Mouse (Mus musculus): Measurements from ENCODE around the gene C1ql4. TPM values are rescaled to one million over a fixed set of nuclear protein-coding genes. Genes with fewer than 3 reads are reported as not detected.

Gene C1ql4
- polyA plus RNA-seq, 1 experiment from 2014 or later, result not detected

DNA sequence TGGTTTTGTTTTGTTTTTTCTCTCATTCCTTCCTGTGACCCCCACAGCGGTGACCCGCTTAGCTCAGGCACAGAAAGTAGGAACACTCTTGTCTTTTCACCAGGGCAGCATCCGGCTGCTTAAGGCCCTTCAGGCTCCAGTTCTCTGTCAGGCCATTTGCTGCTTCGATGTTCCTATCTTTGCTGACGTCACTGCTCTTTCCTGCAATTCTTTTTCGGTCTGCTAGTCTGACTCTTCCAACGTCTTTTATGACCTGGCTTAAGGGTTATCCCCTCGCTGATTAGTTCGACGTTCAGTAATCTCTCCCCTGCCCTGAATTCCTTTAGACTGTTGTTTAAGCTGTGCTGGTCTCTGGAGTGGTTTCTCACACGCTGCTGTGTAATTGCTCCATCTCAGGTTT, 28.9 kb upstream of the C1ql4 start:
- H3K4me1 ChIP-seq (replicated peaks), result peaks cover 5% of the 10 kb centered on the region; the same call in 1 of the 2 replicates
- H3K9me3 ChIP-seq, result no peaks in the 10 kb centered on the region
- WGBS, result 37% methylated on average over 11 of the region's 11 CpGs
- no peak overlapping the region for H3K27ac ChIP-seq
- H3K4me2 ChIP-seq, result no peak overlapping the region
- no peak for ATAC-seq (ENCODE audit: insufficient number of reproducible peaks, insufficient read depth, low FRiP score, low TSS enrichment, low read depth)
- H3K36me3 ChIP-seq, result no peaks in the 10 kb centered on the region
- H3K9ac ChIP-seq (replicated peaks), result no peak overlapping the region
- no peak overlapping the region for H3K4me3 ChIP-seq (replicated peaks)
- peaks cover 9% of the 10 kb centered on the region; the same call in 1 of the 2 replicates for H3K27me3 ChIP-seq

DNA sequence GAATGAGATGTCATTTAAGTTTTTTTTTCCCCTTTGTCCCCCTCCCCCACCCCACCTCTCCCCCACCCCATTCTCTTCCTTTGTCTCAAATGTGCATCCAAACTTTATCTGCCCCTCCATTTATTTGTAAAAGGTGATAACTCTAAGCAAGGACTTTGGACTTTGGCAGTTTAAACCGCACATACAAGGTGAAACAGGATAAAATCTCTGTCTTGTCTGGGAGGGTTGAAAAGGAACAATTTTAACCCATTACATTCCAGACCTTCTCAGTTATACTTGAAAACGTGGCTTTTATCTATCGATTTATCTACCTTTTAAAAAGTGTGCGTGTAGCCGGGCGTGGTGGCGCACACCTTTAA, 27.4 kb upstream of the C1ql4 start:
- Histone ChIP-seq H3K4me1 (replicated peaks) (peaks cover 5% of the 10 kb centered on the region; the same call in 1 of the 2 replicates), H3K36me3 (no peaks in the 10 kb centered on the region), H3K27ac (no peak overlapping the region), H3K9me3 (no peaks in the 10 kb centered on the region), H3K9ac (replicated peaks) (no peak overlapping the region), H3K4me3 (replicated peaks) (no peak overlapping the region), H3K4me2 (no peak overlapping the region), H3K27me3 (no peaks in the 10 kb centered on the region)
- 87% methylated on average over 7 of the region's 7 CpGs for WGBS
- ATAC-seq (ENCODE audit: insufficient number of reproducible peaks, insufficient read depth, low FRiP score, low TSS enrichment, low read depth), result no peak

DNA sequence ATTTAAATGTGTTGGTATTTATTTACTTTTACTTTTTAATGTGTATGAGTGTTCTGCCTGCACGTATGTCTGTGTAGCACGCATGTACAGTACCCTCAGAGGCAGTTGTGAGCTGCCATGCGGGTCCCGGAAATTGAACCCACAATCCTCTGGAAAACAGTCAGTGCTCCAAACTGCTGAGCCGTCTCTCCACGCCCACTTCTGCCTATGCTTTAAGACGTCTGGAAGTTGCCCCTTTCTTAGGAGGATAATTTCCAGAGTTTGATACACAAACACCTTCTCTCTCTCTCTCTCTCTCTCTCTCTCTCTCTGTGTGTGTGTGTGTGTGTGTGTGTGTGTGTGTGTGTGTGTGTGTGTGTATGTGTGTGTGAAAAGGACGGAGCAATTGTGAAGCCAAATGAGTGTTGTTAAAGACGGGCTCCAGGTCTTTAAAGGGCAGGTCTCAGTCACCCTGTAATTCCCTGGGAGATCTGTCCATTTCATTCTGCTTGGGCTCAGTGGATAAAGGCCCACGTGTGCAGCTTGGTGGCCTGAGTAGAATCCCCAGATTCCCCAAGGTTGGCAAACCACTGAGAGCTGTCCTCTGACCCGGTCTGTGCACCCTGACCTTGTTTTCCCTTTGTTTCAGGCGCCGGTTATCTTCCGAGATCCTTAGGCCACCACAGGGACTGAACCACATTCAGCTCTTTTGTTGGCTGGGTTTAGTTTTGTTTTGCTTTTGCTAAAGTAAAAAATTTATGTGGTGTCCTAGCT, 26.9 kb upstream of the C1ql4 start:
- Histone ChIP-seq H3K4me1 (replicated peaks) (peaks cover 5% of the 10 kb centered on the region; the same call in 1 of the 2 replicates), H3K4me3 (replicated peaks) (no peak overlapping the region), H3K36me3 (no peaks in the 10 kb centered on the region), H3K4me2 (no peak overlapping the region), H3K27ac (no peak overlapping the region), H3K9ac (replicated peaks) (no peak overlapping the region), H3K27me3 (no peaks in the 10 kb centered on the region), H3K9me3 (no peaks in the 10 kb centered on the region)
- WGBS, result 62% methylated on average over 13 of the region's 14 CpGs
- ATAC-seq (ENCODE audit: insufficient number of reproducible peaks, insufficient read depth, low FRiP score, low TSS enrichment, low read depth), result no peak

DNA sequence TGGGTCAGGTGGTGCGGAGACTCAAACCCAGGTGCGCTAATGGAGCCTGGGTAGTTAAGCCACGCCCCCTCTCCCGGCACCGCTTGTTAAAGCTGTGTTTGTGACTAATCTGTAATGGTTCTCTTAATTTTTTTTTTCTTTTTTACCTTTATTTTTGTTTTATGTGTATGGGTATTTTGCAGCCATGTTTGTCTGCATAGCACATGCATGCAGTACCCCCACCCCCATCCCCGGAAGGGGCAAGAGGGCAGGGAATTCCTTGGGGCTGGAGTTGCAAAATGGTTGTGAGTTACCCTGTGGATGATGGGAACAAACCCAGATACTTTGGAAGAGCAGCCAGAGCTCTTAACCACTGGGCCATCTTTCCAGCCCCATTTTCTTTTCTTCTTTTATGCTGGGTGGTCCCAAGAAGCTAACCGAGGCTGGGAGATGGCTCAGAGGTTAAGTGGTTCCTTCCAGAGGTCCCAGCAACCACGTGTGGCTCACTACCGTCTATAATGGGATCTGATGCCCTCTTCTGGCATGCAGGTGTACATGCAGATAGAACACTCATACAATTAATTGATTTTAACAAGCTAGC, 25.9 kb upstream of the C1ql4 start:
- Histone ChIP-seq H3K27ac (no peak overlapping the region), H3K9me3 (no peaks in the 10 kb centered on the region), H3K27me3 (no peaks in the 10 kb centered on the region), H3K4me3 (replicated peaks) (no peak overlapping the region), H3K4me1 (replicated peaks) (peaks cover 5% of the 10 kb centered on the region; the same call in 1 of the 2 replicates), H3K4me2 (peak overlapping the region; percentile 33), H3K36me3 (no peaks in the 10 kb centered on the region), H3K9ac (replicated peaks) (no peak overlapping the region)
- no peak for ATAC-seq (ENCODE audit: insufficient number of reproducible peaks, insufficient read depth, low FRiP score, low TSS enrichment, low read depth)
- 6% methylated on average over 9 of the region's 9 CpGs for WGBS

DNA sequence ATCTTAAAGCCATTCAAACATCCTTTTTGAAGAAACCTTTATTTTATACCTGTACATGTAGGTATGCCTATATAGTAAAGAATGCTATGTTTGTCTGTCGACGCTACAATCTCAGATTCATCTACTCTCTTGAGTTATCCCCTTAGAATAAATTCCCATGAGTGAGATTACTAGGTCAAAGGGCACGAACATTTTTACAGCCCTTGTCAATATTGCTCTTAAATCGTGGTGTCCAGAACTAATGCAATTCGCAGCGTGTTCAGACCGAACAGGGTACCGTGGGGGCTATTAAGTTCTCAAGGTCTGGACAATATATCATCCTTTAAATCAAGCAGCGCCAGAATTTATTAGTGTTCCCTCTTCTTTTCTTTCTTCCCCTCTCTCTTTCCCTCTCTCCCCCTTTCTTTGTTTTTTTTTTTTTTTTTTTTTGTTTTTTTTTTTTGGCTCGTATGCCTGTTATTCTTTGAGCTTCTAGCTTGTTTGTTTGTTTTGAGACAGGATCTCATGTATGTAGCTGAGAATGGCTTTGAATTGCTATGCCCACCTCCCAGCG, 25.3 kb upstream of the C1ql4 start:
- ATAC-seq (ENCODE audit: insufficient number of reproducible peaks, insufficient read depth, low FRiP score, low TSS enrichment, low read depth), result no peak
- Histone ChIP-seq H3K9ac (replicated peaks) (no peak overlapping the region), H3K27me3 (no peaks in the 10 kb centered on the region), H3K4me1 (replicated peaks) (peaks cover 5% of the 10 kb centered on the region; the same call in 1 of the 2 replicates), H3K27ac (no peak overlapping the region), H3K9me3 (no peaks in the 10 kb centered on the region), H3K36me3 (no peaks in the 10 kb centered on the region), H3K4me2 (peak overlapping the region; percentile 33), H3K4me3 (replicated peaks) (no peak overlapping the region)
- 44% methylated on average over 11 of the region's 11 CpGs for WGBS

DNA sequence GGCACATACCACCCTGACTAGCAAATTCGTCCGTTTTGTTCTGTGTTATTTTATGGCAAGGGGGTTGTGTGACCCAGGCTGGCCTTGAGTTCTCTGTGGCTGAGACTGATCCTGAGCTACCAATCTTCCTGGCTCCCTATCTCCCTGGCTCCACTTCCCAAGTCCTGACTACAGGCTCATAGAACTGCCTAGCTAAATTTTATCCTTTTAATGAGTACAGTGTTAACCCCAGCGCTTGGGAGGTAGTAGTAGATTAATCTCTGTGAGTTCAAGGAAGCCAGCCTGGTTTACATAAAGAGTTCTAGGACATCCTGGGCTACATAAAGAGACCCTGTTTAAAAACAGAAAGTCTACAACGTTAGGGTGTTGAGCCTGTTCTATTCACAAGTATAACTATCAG, 24.2 kb upstream of the C1ql4 start:
- H3K4me3 ChIP-seq (replicated peaks), result no peak overlapping the region
- WGBS, result 51% methylated on average over 4 of the region's 4 CpGs
- no peak for ATAC-seq (ENCODE audit: insufficient number of reproducible peaks, insufficient read depth, low FRiP score, low TSS enrichment, low read depth)
- H3K4me1 ChIP-seq (replicated peaks), result peaks cover 4% of the 10 kb centered on the region; the same call in 1 of the 2 replicates
- no peak overlapping the region for H3K9ac ChIP-seq (replicated peaks)
- no peaks in the 10 kb centered on the region for H3K36me3 ChIP-seq
- H3K27ac ChIP-seq, result no peak overlapping the region
- no peak overlapping the region for H3K4me2 ChIP-seq
- no peaks in the 10 kb centered on the region for H3K27me3 ChIP-seq
- H3K9me3 ChIP-seq, result no peaks in the 10 kb centered on the region

DNA sequence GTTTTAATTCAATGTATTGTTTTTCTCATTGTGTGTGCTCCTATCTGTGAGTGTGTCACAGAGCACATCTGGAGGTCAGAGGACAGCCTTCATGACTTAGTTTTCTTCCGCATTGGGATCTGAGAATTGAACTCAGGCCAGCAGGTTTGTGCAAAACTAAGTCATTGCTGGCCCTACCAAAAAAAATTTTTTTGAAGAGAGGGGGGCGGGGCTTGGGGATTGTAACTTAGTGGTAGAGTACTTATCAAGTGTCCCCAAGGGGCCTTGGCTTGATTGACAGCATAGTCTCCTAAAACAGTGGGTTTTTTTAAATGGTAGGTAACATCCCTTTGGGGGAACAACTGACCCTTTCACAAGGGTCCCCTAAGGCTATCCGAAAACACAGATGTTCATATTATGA, 23.5 kb upstream of the C1ql4 start:
- no peaks in the 10 kb centered on the region for H3K9me3 ChIP-seq
- no peaks in the 10 kb centered on the region for H3K27me3 ChIP-seq
- H3K9ac ChIP-seq (replicated peaks), result no peak overlapping the region
- H3K4me2 ChIP-seq, result no peak overlapping the region
- 90% methylated on average over 3 of the region's 3 CpGs for WGBS
- no peak overlapping the region for H3K27ac ChIP-seq
- no peak overlapping the region for H3K4me3 ChIP-seq (replicated peaks)
- no peaks in the 10 kb centered on the region; the same call in 1 of the 2 replicates for H3K4me1 ChIP-seq (replicated peaks)
- no peak for ATAC-seq (ENCODE audit: insufficient number of reproducible peaks, insufficient read depth, low FRiP score, low TSS enrichment, low read depth)
- no peaks in the 10 kb centered on the region for H3K36me3 ChIP-seq

DNA sequence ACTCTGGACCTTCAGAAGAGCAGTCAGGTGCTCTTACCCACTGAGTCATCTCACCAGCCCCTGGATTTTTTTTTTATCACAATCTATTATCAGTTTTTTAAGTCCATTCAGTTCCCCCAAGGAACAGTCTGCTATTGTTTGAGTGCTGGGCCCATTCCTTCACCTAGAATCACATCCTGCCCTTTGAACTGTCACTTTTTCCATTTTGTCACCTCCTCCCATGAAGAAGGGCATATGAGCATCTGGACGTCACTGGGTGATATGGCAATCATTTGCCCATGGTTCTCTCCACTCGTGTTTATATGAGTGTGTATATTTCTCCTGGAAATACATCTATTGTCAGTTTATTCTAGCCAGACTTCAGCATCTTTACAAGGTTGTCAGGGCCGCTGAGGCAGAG, 20.2 kb upstream of the C1ql4 start:
- 83% methylated on average over 3 of the region's 3 CpGs for WGBS
- H3K36me3 ChIP-seq, result no peaks in the 10 kb centered on the region
- H3K9ac ChIP-seq (replicated peaks), result no peak overlapping the region
- no peaks in the 10 kb centered on the region for H3K4me1 ChIP-seq (replicated peaks)
- no peak overlapping the region for H3K4me2 ChIP-seq
- ATAC-seq (ENCODE audit: insufficient number of reproducible peaks, insufficient read depth, low FRiP score, low TSS enrichment, low read depth), result no peak
- H3K27me3 ChIP-seq, result no peaks in the 10 kb centered on the region
- H3K9me3 ChIP-seq, result no peaks in the 10 kb centered on the region
- no peak overlapping the region for H3K27ac ChIP-seq
- H3K4me3 ChIP-seq (replicated peaks), result no peak overlapping the region

DNA sequence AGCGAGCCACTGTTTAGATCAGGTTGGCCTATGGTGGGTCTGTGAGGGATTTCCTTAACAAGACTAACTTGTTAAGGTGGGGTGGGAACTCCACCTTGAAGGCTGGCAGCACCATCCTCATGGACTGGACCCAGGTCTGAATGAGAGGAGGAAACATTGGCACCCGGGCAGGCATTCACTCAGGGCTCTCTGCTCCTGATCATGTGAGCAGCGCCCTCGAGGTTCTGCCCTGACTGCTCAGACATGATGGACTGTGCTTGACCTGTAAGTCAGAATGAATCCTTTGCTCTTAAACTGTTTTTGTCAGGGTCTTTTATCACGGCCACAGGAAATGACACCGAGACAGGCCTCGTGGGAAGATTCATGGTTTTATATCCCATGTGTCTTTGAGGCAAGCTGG, 17.6 kb upstream of the C1ql4 start:
- H3K9me3 ChIP-seq, result no peaks in the 10 kb centered on the region
- H3K9ac ChIP-seq (replicated peaks), result no peak overlapping the region
- WGBS, result 48% methylated on average over 7 of the region's 7 CpGs
- no peak overlapping the region for H3K27ac ChIP-seq
- H3K4me3 ChIP-seq (replicated peaks), result no peak overlapping the region
- ATAC-seq (ENCODE audit: insufficient number of reproducible peaks, insufficient read depth, low FRiP score, low TSS enrichment, low read depth), result no peak
- H3K4me2 ChIP-seq, result no peak overlapping the region
- H3K36me3 ChIP-seq, result no peaks in the 10 kb centered on the region
- no peaks in the 10 kb centered on the region for H3K4me1 ChIP-seq (replicated peaks)
- H3K27me3 ChIP-seq, result 0 out of 2 replicates have a peak, but pooled peaks cover 2% of the 10 kb centered on the region

DNA sequence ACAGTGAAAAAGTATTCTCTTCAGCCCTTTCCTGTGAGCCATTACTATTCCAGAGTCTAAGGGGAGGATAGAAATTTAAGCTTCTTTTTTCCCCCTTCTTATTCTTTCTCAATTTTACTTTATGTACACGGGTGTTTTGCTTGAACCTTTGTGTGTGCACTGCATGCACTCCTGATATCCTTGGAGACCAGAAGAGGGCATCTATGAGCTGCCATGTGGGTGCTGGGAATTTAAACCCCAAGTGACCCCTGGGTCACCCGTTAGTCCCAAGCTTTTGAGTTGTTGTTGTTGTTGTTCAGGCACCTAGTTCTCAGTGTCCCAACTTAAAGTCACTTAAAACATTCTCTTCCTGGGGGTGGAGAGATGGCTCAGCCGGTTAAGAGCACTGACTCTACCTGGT, 12.4 kb upstream of the C1ql4 start:
- H3K4me3 ChIP-seq (replicated peaks), result no peak overlapping the region
- H3K9ac ChIP-seq (replicated peaks), result no peak overlapping the region
- H3K4me1 ChIP-seq (replicated peaks), result peaks cover 38% of the 10 kb centered on the region
- H3K9me3 ChIP-seq, result no peaks in the 10 kb centered on the region
- no peaks in the 10 kb centered on the region for H3K36me3 ChIP-seq
- H3K27ac ChIP-seq, result no peak overlapping the region
- peaks cover 55% of the 10 kb centered on the region for H3K27me3 ChIP-seq
- H3K4me2 ChIP-seq, result no peak overlapping the region
- WGBS, result 56% methylated on average over 3 of the region's 3 CpGs
- no peak for ATAC-seq (ENCODE audit: insufficient number of reproducible peaks, insufficient read depth, low FRiP score, low TSS enrichment, low read depth)

DNA sequence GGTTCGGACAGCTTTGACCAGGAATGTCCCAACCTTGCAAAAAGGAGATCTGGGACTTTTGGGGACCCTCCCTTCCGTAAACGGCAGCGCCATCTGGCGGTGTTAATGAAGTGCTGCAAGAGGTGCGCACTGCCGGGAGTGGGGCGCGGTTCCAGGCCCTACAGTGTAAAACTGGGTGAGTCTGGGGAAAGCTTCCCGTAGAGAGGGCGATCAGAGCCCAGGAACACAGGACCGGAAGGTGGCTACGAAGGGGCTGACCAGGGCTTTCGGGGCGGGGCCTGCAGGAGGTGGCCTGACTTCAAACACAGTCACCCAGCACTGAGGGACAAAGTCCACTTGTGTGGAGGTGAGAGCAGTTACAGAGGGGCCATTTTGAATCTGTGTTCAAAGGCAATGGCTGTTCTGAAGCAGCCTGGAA, 11.5 kb upstream of the C1ql4 start:
- ATAC-seq (ENCODE audit: insufficient number of reproducible peaks, insufficient read depth, low FRiP score, low TSS enrichment, low read depth), result peak; percentile 57

More for the DNA sequence above, 11.5 kb upstream of the C1ql4 start:
- Histone ChIP-seq H3K4me2 (peak overlapping the region; percentile 74), H3K4me1 (replicated peaks) (peaks cover 43% of the 10 kb centered on the region), H3K9ac (replicated peaks) (peak overlapping the region; percentile 38; the same call in 1 of the 2 replicates), H3K36me3 (no peaks in the 10 kb centered on the region), H3K9me3 (no peaks in the 10 kb centered on the region), H3K4me3 (replicated peaks) (peak overlapping the region; percentile 42), H3K27ac (no peak overlapping the region), H3K27me3 (peaks cover 62% of the 10 kb centered on the region)
- WGBS, result under 1% methylated on average over 15 of the region's 15 CpGs
